Mouse (Mus musculus): ENCODE measurements around the gene Cntln.

The Cntln gene

DNA sequence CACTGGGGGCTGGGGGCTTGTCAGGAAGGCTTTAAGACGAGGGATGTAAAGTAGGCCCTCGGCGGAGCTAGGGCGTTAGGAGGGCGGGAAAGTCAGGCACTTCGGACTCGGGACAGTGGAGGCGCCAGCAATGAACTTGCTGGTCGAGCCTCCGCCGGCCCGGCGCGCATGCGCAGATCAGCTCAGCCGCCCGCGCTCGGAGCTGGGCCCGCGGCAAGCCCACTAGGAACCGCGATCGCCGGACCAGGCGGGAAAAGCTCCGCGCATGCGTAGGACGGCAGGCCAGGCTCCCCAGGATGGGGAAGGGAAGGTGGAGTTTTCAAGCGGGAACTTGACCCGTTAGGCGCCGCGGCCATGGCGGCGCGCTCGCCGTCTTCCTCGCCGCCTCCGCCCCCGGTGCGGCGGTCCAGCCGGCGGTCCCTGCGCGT lies at the start of gene Cntln:
Cntln (plus strand) TSS at position 199 of the 428 bp plus-strand sequence.
- DNase-seq (ENCODE audit: low spot score in 2 of 2) = peak; percentile 95

- DNase-seq (ENCODE audit: low spot score in 2 of 2) = no peak
These were observed 47.1 kb upstream of the Cntln start for GRCm38 (mm10) chr4:84836979-84837378.

- no peak for DNase-seq (ENCODE audit: low spot score in 2 of 2)
These were observed 45.6 kb upstream of the Cntln start for GRCm38 (mm10) chr4:84838545-84838944.

- no peak for DNase-seq (ENCODE audit: low spot score in 2 of 2)
These were observed 44.6 kb upstream of the Cntln start for GRCm38 (mm10) chr4:84839466-84839865.

- no peak for DNase-seq (ENCODE audit: low spot score in 2 of 2)
These were observed 26.5 kb upstream of the Cntln start for GRCm38 (mm10) chr4:84857588-84857987.

- DNase-seq (ENCODE audit: low spot score in 2 of 2) = peak; percentile 58 to 61
These were observed 7.8 kb upstream of the Cntln start for GRCm38 (mm10) chr4:84876347-84876746.

GRCm38 (mm10) chr4:84883646-84884045 lies 463 bp upstream of the Cntln start:
- DNase-seq (ENCODE audit: low spot score in 2 of 2) = peak in 1 of 2 experiments; percentile 20

GRCm38 (mm10) chr4:84884539-84885270 lies 596 bp downstream of the Cntln start:
- DNase-seq (ENCODE audit: low spot score in 2 of 2) = peak; percentile 43 to 45

GRCm38 (mm10) chr4:84885271-84885540 lies 1.1 kb downstream of the Cntln start:
- DNase-seq (ENCODE audit: low spot score in 2 of 2) = no peak

DNA sequence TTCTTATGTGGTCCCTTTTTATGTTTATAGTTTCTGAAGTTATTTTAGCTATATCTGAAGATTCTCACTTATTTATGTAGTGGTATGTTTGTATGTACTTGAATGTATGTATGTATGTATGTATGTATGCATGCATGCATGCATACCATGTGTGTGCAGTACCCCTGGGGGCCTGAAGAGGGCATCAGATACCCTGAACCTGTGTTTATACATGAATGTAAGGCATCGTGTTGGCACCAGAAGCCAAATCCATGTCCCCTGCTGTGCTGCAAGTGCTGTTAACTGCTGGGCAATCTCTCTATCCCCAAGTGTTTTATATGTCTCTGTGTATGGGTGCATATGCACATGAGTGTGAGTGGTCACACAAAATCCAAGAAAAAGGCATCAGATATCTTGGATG lies 34.3 kb downstream of the Cntln start:
- DNase-seq (ENCODE audit: low spot score in 2 of 2) = no peak

- no peak for DNase-seq (ENCODE audit: low spot score in 2 of 2)
These were observed 50.3 kb downstream of the Cntln start for GRCm38 (mm10) chr4:84934342-84934929.

DNA sequence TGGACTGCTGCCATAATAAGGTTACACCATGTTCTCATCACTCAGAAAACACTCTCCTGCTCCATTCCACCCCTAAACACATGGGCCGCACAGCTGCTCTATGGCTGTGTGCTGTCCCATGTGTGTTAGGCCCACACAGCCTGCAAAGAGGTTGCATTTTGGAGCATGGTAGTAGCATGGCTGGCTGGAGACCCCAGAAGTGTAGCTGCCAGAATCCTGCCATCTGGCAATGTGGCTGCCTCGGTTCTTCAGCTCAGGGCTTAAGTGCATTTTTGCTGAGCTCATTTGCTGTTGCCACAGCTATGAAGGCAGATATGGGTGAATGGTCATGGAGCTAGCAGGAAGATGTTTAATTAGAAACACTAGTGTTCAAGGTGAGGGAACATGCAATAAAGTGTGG lies 58.0 kb downstream of the Cntln start:
- DNase-seq (ENCODE audit: low spot score in 2 of 2) = no peak

GRCm38 (mm10) chr4:84942651-84943050 lies 58.5 kb downstream of the Cntln start:
- no peak for DNase-seq (ENCODE audit: low spot score in 2 of 2)

DNA sequence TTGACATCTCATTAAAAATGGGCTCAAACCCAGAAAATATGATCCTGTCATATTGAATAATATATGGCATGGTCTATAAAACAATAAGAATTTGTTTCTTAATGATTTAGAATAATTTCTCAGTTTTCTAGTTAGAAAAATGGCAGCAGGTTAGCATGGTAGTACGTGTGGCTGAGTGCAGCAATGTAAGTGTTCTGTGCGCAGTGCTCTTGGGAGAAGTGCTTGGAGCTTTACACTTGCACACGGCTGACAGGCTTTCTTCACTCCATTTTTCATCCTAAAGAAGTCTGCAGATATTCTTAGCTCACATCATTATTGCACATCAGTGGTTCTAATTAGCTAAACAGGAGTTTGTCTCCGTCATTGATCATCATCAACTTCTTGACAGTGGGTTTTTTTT lies 60.0 kb downstream of the Cntln start:
- no peak for DNase-seq (ENCODE audit: low spot score in 2 of 2)

DNA sequence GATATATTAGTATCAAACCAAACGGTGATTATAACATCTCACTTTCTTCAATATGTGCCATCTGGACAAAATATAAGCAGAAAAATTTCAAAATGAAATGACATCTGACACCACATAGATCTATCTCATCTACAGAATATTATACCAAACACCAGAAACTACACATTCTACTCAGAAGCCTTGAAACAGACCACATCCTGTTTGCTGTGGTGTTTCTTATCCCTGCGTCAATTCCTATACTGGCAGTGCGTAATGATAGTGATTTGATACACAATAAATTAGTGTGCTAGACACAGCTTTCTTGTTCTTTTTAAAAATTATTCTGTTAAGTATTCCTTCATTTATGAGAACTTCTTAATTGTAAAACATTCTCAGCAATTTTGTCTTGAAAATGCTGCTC lies 62.3 kb downstream of the Cntln start:
- no peak for DNase-seq (ENCODE audit: low spot score in 2 of 2)

DNA sequence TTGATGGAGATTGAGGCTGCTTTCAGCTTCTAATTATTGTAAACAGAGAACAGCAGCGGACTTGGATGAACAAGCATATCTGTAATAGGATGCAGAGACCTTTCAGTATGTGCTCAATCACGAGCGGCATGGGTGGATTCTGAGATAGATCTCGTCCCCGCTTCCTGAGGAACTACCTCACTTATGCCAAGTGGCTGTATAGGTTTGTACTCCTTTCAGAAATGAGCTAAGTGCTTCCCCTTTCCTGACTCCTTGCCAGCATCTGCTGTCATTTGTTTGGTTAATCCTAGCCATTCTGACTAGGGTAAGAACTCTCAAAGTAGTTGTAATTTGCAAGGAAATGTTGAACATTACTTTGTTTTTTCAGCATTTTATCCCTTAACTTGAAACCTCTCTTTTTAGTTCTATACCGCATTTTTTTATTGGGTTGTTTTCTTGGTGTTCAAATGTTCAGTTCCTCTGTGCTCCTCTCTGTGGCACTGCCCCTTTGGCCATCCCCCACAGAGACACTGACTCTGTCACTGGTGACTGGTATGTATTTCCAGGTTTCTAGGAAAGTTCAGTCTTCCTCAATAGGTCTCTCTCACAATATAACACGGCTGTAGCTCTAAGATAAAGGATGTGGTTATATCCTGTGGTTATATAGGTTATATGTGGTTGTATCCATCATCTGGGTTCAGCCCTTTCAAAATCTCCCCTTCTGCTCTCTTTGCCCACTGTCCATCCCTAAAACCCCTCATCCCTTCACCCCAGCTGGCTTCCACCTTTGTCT lies 93.0 kb downstream of the Cntln start:
- no peak for DNase-seq (ENCODE audit: low spot score in 2 of 2)

- no peak for DNase-seq (ENCODE audit: low spot score in 2 of 2)
These were observed 111.6 kb downstream of the Cntln start for GRCm38 (mm10) chr4:84995520-84996348.

- no peak for DNase-seq (ENCODE audit: low spot score in 2 of 2)
These were observed 121.5 kb downstream of the Cntln start for GRCm38 (mm10) chr4:85005581-85005980.

GRCm38 (mm10) chr4:85006789-85007188 lies 122.7 kb downstream of the Cntln start:
- DNase-seq (ENCODE audit: low spot score in 2 of 2) = no peak

DNA sequence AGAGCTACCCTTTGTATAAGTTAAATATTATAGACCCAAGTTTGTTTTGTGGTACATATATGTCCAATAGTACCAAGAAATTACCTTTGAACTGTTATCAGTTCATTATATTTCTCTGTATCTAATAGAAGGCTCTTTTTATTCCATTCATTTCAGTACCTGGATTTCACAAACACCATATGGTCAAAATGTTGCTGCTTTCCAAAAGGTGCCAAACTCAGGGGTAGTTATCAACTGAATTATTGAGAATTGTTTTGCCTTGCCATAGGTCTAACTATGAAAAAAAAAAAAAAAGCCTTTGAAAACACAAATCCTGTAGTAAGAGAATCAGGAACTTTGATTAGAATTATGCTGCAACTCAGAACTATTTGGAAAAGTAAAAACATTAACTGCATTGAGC lies 126.7 kb downstream of the Cntln start:
- no peak for DNase-seq (ENCODE audit: low spot score in 2 of 2)

DNA sequence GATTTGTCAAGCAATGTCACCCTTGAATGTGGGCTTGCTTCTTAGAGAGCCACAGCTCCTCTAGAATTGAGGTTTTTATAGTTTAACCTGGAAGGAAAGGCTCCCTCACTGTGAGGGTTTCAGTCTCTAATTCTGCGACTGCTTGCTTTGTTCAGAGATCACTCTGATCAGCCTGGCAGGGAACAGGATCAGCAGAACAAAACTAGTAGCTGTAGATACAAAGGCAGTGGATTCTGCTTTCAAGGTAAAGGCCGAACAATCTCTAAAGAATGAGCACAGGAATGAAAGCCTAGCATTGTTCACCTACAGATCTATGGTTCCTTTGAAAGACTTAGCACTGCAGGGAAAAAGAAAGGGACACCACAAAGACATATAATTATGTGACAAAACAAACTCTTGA lies 161.6 kb downstream of the Cntln start:
- no peak for DNase-seq (ENCODE audit: low spot score in 2 of 2)

DNA sequence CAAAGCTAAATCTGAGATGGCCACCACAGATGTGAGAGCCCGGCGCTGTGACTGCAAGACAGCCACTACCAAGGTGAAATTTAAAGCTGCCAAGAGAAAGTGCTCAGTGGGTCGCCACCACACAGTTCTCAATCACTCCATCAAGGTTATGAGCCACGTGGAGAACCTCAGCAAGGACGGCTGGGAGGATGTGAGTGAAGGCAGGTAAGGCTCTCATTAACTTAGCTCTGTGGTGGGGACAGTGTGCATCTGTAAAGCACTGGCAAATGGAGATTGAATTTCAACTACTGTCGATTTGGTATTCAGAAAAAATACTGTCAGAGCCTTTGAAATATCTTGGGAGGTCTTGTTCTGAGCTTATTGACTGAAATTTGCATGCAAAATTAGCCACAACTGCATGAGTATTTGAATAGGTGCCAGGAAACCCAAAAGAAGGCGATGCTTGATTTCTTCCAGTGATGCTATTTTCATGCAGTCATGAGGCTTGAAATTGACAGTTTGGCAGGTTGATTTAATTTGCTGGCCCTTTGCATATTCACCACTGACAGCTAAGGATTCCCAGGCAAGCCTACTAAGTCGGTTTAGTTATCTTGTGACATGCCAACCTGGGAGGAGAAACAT lies 165.9 kb downstream of the Cntln start:
- no peak for DNase-seq (ENCODE audit: low spot score in 2 of 2)
